Mouse (Mus musculus): ENCODE measurements at regions not wholly inside any gene's neighbourhood (a gene's known extent, or its start where the extent isn't known, plus 50 kb on each side); places are given as distances from the start of the nearest gene placed in this dataset.

DNA sequence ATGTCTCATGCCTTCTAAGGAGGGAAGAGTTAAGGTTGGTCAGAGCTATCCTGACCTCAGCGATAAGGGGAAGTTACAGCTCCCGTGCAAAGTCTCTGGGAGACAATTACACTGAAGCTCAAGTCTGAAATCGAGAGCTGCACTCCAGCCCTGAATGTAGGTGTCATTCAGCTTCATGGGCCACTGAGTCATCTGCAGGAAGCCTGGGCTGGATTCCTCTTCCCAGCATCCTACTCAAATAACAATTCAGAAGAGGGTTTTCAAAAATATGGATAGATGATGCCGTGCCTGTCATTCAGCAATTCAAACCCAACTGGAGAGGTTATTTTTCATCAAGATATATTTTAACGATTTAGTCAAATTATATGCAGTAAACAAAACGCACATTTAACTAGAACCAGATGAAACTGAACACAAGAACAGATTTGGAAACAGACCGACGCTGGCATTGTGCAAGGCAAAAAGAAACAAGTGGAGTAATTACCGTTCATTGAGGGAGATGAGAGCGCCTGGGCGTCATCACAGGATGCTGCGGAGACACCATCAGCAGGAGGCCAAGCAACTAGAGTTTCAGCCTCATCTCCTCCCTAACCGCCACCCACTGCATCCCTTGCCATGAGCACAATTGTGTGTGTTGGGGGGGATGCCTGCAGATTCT is 57.8 kb upstream of the Cfap46 start:
- peak; percentile 21 to 25 for DNase-seq (ENCODE audit: low spot score in 2 of 2)

- peak in 1 of 2 experiments; percentile 18 for DNase-seq (ENCODE audit: low spot score in 2 of 2)
These were observed 63.2 kb upstream of the Cfap46 start for GRCm38 (mm10) chr7:139746803-139747202.

GRCm38 (mm10) chr7:139747290-139748067 is 63.9 kb upstream of the Cfap46 start:
- DNase-seq (ENCODE audit: low spot score in 2 of 2) = no peak

GRCm38 (mm10) chr7:139755004-139755403 is 71.4 kb upstream of the Cfap46 start:
- no peak for DNase-seq (ENCODE audit: low spot score in 2 of 2)

GRCm38 (mm10) chr7:139762522-139762921 is 71.5 kb upstream of the Adgra1 start:
- no peak for DNase-seq (ENCODE audit: low spot score in 2 of 2)

DNA sequence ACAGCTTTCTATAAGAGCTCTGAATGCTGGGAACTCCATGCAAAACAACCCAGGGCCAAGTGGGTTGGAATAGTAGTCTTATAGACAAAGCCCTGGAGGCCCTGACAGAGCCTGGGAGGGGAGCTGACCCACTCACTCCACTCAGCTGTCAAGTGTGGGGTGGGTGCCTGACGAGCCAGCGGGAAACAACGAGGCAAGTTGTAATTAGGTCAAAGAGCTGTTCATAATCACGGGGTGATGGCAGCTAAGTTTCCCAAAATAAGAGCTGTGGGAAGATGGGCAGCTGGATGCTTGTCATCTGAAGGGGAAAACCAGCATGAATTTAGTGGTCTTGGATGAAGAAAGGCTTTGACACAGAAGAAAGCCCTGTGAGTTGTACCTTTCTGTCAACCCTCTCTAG is 70.7 kb upstream of the Adgra1 start:
- no peak for DNase-seq (ENCODE audit: low spot score in 2 of 2)

- no peak for DNase-seq (ENCODE audit: low spot score in 2 of 2)
These were observed 67.7 kb upstream of the Adgra1 start for GRCm38 (mm10) chr7:139766296-139766695.

GRCm38 (mm10) chr7:139769167-139769566 is 64.8 kb upstream of the Adgra1 start:
- DNase-seq (ENCODE audit: low spot score in 2 of 2) = no peak

DNA sequence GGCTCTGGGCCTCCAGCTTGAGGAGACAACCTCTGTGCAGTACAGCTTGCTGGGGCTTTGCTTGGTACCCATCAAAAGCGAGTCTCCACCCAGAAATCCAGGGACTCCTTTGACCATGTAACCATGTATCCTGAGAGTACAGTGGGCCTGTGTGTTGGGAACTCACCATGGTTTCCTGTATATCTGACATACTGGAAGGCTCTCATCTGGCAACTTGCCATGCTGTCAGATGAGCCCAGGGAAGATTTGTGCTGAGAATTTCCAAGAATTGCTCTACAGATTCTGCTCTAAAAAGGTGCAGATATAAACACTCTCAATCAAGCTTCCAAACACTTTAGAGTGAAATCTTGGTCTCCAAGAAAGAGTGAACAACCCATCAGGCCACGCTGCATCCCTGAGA is 56.7 kb upstream of the Adgra1 start:
- DNase-seq (ENCODE audit: low spot score in 2 of 2) = no peak

DNA sequence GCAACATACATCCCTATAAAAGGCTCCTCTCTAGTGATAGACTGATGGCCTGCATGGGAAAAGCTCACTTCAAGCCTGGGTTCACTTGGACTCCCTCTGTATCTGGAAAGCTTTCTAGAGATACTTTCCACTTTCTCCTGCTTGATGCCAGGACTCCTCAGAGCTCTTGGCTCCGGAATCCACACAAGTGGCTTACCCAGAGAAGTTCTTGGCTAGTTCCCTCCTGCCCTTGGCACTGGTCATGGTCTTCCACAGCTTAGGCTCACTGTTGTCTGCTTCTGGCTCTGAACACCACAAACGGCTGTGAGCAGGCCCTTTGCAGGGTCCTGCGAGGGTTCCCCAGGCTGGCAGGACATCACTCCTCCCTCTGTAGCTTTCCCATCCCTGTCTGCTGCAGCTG is 54.1 kb upstream of the Adgra1 start:
- no peak for DNase-seq (ENCODE audit: low spot score in 2 of 2)

DNA sequence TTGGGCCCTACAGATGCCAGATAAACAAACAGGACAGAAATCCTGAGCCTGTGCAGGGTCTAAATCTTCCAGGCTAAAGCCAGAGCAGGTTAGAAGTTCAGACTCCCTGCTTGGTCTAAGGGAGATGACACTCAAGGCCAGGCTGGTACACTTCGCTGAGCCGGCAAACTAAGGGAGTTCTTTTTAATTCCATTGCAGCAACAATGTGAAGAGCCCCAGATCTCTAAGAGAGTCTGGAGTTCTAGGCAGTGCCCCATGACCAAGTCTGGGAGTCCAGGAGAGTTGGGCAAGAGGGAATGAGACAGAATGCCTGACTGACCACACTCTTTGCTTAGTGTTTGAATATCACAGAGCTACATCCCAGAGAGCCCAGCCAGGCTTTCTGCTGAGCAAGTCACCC is 52.5 kb upstream of the Adgra1 start:
- no peak for DNase-seq (ENCODE audit: low spot score in 2 of 2)
